Mouse (Mus musculus): ENCODE results near the gene Trp53tg5.

Trp53tg5 gene

DNA sequence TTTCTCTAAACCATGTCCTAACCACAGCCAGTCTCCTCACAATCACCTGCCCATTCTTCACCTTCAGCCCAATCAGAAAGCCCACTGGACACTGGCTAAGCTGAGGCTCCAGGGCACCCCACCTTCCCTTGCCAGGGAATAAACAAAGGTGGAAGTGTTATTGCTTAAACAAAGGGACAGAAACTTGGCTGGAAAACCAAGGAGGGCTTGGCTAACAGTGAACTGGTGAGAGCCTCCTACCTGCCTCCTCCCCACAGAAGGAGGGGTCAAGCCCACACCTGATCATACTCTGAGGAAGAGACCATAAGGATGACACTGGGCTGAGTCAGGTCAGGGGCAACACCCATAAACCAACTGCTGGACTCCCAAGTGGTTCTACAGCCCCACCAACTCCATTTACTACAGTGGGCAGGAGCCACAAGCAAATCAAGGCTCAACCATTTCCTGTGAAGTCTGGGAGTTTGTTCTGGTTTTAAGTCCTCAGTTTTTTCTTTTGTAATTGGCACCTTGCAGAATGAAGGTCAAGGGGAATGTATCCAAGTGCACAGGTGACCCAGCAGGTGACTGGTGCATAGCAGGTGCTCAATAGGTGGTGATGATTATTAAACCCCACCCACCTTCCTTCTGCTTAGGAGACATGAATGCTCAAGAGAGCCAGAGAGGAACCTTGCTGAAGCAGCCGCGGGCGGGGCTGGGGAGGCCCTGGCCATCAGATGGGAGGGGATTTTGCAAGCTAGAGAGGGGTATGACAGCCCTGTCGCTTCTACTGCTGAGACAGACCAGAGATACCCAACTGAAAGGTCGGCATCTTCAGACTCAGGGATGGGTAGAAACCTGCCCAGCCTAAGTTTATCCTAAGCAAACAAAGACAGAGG, 38.1 kb downstream of the Trp53tg5 start:
- no peak for DNase-seq (ENCODE audit: extremely low spot score, low read depth, low spot score)

DNA sequence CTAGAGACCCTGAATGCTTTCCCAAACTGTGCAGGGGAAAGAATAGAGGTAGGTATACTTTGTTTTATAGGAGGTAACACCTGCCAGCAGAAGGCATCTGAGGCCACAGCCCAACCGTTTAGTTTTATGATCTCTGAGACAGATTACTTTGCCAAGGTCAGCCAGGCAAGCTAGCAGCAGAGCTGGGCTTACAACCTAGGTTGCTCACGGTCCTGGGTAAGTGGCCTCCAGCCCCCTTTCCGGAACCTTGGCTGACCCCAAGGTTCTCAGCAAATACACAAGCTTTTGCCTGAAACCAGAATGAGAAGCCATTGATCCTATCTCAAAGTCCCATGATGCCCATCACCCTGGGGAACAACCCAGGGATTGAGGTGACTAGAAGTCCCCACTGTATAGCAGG, 38.8 kb downstream of the Trp53tg5 start:
- no peak for DNase-seq (ENCODE audit: extremely low spot score, low read depth, low spot score)

DNA sequence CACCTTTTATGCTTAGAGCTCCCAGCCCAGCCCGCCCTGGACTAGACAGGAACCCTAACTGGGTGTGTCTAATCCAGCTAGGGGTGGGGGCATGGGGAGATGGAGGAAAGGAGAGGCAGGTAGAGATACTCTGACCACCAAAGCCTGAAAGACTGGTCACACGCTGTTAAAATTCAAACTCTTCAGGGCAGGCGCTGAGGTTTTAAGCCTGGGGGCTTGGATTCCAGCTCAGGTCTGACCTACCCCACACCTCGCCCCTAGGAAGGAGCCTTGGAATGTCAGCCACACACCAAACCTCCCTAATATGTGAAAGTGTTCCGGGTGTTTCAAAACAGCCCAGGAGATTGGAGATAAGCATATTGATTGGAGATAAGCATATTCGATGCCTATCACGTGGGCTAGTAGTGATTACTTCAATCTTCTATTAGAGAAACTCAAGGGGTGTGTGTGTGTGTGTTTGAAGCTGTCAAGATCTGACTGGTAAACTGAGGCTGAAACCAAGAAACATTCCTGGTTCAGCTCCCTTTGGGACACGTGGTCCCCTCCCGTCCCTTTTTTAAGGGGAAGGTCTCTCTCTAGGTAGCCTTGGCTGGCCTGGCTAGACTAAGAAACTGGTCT, 40.1 kb downstream of the Trp53tg5 start:
- DNase-seq (ENCODE audit: extremely low spot score, low read depth, low spot score), result no peak

DNA sequence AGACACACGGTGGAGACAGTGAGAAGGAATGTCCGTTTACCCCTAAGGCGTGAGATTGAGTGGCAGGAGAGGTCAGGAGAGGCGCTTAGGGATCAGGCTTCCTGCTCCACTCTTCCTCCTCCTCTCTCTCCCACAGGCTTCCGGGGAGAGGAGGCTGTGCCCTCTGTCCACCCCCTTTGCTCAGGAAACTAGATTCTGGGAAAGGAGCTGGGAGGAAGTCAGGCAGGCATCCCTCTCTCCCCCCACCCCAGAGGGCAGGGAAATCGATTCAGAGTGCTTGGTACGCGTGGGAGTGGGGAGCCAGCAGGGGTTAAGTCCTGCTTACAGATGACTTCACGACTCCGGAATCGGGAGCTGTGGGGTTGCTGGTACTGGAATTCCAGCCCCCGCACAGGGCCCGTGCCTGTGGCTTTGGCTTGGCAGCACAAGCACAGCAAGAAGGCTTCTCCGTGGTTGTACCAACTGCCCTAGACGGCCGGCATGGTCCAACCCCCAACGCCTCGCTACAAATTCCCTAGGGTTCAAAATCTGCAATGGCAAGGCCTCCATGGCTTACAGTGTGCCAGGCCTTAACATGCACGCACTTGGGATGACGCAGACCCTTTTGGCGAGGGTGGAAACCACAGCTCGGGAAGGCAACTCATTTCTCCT, 40.9 kb downstream of the Trp53tg5 start:
- DNase-seq (ENCODE audit: extremely low spot score, low read depth, low spot score), result no peak

DNA sequence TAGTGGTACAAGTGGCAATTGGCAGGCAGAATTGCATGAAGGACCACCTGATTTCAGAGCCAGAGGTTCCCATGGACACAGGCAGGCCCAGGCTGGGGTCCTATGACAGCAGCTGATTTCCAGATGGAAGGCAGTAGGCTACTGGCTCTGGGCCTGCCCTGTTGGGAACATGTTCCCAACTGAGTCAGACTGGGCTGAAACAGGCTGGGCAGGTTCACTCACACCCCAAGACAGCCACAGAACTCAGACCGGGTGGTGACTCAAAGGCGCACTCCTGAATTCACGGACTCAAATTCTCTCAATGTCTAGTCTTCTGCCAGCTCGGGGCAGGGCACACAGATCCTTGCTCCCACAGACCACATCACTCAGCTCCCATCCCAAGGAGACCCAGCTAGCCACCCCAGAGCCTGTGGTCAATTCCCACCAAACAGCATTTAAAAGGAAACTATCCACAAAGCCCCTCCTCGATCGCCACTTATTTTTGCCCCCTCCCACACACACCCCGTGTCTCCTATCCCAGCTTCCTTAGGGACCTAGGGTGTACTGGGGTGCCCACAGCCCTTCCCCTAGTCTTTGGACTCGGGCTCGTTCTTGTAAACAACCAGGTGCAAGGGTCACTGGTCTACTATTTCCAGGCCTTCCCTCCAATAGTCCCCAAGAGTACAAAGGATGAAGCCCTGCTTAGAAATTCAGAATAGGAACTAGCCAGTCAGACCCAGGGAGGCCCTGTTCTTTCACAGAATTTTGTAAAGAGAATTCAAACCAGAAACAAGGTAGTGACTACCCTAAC, 41.7 kb downstream of the Trp53tg5 start:
- DNase-seq (ENCODE audit: extremely low spot score, low read depth, low spot score), result no peak

DNA sequence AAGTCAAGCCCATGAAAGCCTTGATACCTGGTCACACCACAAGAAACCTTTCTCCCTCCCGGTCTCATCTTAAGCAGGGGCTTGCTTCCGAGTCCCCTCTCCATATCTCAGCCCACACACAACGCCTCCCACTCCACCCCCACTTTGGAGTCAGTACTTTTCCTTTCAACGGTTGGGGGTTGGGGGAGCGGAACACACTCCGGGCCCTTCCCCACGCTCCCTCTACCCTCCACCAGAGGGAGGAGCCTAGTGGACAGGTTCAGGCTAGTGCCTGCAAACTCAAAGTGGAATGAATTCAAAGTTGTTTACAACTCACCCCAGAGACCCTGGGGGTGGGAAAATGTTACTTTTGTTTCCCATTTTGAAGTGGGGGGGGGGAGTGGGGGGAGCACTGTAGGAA, 42.8 kb downstream of the Trp53tg5 start:
- no peak for DNase-seq (ENCODE audit: extremely low spot score, low read depth, low spot score)

DNA sequence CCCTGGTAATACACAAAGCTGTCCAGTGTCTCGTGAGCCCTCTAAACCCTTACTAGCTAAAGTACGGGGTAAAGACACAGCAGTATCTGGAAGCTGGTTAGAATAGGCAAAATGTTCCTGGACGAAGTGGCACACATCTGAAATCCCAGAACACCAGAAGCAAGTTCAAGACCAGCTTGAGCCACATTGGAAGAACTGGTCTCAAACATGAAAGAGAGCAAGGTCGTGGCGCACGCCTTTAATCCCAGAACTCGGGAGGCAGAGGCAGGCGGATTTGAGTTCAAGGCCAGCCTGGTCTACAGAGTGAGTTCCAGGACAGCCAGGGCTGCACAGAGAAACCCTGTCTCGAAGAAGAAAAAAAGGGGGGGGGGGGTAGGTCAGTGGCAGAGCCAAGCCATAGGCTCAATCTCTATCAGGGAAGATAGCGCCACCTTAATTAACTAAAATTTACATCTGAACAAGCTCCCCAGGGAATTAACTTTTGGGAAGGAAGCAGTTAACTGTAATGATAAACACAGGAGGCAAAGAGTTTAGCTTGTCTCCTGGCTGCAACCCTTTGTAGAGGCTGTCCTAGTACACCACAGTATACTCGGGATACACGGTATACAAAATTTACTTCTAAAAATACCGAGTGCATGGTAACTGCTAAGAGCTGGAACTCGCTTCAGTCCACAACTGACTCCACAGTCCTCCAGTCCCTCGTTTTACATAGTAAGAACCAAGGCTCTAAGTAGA, 43.5 kb downstream of the Trp53tg5 start:
- DNase-seq (ENCODE audit: extremely low spot score, low read depth, low spot score), result no peak

DNA sequence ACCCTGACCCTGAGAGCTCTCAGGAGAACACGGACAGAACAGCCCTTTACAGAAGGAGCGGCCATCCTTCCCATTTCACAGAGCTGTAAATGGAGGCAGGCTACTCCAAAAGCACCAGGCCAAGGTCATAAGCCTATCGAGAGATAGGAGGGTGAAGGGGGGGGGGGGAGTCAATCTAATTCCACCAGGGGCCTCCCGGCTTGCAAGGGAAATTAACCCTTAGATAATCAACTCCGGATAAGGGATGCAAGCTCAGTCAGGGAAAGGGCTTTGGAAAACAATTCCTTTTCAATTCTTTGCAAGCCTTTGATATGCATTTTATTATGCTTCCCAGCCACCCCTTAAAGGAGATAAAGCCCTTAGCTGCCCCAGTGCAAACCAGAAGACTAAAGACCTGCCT, 45.1 kb downstream of the Trp53tg5 start:
- DNase-seq (ENCODE audit: extremely low spot score, low read depth, low spot score), result no peak

DNA sequence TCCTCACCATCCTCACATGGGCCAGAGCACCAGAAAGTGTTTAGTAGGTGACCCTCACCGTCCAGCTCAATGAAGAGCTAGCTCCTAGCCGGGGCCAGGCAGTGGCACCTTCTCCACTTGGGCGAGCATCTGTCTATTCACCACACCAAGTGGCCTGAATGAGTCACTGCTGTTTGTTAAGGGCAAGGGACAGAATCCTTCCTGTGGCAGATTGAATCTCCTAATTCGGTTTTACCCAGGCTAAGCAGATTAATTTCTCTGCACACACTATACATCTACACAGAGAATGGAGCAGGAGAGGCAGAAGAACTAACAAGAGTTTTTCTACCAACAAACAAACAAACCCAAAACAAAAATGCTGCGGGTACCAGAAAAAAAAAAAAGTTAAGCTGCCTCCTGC, 46.6 kb downstream of the Trp53tg5 start:
- DNase-seq (ENCODE audit: extremely low spot score, low read depth, low spot score), result no peak

DNA sequence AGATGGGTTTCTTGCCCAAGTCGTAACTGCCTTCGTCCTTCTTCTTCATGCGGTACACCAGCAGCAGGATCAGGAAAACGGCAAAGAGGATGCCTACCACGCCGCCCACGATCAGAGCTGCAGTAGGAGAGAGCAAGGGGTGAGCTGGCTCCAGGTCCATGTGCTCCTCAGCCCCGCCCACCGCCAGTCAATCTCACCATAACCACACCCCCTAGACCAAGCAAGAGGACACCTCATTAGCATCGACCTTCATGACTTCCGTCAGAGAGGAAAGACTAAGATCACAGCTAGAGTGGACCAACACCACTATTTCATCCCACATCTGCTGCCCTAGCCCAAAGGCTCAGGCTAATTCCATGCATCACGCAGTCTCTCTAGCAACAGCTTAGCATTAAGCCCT, 47.4 kb downstream of the Trp53tg5 start:
- no peak for DNase-seq (ENCODE audit: extremely low spot score, low read depth, low spot score)

DNA sequence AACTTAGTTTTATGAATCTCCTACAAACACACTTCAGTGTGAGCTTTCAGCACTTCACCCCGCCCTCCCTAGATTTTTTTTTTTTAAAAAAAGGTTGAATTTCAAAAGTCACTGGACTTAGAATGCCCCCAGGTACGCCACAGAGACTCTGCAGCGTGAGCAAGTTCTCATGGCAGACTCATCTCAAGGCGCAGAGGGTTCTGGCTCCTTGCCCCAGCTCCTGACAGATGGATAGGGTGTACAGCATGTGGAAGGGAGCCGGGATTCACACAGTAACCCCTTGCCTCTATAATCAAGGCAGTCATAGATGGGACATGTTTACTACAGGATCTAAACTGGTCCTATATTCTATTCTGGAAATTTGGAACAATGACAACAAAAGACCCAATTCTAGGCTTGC, 48.1 kb downstream of the Trp53tg5 start:
- DNase-seq (ENCODE audit: extremely low spot score, low read depth, low spot score), result no peak

DNA sequence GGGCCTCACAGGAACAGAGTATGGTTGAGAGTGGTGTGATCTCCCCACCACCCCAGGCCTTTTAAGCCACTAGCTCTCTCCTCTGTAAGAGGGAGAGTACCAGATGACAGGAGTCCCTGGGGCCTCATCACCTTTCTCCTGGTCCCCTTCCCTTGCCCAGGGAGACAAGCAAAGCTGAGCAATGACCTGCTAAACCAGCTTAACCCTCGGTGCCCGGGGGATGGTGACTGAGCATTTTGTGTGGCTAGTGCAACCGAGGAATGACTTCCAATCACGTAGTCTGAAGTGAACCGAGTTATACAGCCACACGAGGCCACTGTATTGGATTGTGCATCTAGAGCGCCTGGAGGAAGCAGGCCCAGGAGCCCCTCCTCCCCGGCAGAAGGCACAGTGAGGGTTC, 49.1 kb downstream of the Trp53tg5 start:
- DNase-seq (ENCODE audit: extremely low spot score, low read depth, low spot score), result no peak

DNA sequence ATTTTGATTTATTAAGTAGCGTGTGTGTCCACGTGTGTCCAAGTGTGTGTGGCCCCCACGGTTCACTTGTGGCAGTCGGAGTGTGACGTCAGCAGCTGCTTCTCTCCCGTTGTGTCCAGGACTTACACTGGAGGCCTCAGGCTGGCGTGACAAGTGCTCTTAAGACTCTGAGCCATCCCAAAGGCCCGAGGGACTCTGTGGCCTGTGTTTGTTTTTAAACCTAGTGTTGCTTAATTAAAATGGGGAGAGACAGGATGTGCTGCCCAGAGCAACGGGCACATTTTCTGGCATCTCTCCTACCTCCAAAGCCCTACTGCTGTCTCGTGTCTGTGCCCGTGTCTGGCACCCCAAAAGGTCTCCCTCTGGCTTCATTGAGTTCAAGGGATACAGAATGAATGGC, 50.1 kb downstream of the Trp53tg5 start:
- DNase-seq (ENCODE audit: extremely low spot score, low read depth, low spot score), result no peak

DNA sequence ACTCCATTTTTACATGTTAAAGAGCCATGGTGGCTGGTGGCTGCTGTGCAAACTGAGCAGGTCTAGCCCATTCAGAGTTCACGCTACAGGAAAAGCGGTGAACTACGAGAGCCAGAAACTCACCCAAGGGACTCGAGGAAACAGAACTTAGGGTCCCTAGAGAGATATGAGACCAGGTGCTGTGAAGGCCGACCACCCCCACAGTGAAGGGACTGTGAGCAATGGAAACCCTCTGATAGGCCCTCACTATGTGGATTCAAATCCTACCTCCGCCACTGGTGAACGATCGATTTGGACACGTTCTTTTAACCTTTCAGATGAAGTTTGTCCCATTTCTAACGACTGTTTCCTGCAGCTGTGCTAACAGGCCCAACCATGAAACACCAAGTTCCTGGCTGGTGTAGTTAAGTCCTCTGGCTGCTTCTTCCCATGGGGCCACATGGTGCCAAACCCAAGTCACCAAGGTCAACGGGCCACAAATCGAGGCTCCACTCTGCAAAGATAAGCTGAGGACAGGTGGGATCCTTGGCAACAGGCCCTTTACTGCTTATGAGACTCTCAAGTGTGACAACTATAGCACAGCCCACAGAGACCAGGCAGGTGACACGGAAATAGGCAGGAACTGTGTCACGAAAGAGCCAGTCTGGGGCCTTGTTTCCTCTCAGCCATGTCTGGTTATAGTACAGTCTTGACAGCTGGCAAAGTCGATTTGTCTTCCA, 50.7 kb downstream of the Trp53tg5 start:
- no peak for DNase-seq (ENCODE audit: extremely low spot score, low read depth, low spot score)

DNA sequence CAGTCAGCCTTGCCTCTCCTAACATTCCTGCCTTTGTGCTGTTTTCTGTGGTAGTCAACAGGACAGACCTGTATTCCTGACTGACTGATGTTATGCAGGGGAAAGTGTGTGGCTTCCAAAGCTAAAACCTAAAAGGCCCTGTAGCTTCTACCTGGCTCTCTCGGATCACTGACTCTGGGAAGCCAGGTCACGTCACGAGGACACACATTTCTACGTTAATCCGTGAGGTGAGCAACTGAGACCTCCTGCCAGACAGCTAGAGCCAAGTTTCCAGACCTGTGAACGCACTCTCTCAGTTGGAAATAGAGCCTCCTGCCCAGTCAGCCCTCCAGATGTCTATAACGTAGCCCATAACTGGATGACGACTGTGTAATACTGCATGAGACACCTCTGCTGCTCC, 51.5 kb downstream of the Trp53tg5 start:
- DNase-seq (ENCODE audit: extremely low spot score, low read depth, low spot score), result no peak

DNA sequence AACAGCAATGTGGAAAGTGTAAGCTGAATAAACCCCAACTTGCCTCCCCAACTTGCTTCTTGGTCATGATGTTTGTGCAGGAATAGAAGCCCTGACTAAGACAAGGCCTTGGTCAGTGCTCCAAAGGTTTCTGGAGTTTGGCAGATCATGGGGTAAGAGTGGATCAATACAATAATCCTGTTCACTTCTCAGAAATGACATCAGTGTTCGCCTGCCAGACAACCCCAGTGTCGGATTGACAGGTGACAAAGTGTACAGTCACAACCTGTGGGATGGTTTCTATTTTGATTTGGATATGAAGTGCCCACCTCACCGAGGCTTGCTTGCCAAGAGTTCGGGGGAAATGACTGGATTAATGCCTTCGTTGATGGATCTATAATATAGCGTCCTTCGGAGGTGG, 52.2 kb downstream of the Trp53tg5 start:
- DNase-seq (ENCODE audit: extremely low spot score, low read depth, low spot score), result no peak
